Mouse (Mus musculus) kidney, postnatal 4 days (tissue): Measurements from ENCODE around the gene Glp1r.

Experiments used
- DNase-seq, 2 experiments: peaks; one replicate each; pipeline ENCODE4 v3.0.0; 2021; ENCODE audit warnings: mixed read lengths in 2 of 2

Gene Glp1r

DNA sequence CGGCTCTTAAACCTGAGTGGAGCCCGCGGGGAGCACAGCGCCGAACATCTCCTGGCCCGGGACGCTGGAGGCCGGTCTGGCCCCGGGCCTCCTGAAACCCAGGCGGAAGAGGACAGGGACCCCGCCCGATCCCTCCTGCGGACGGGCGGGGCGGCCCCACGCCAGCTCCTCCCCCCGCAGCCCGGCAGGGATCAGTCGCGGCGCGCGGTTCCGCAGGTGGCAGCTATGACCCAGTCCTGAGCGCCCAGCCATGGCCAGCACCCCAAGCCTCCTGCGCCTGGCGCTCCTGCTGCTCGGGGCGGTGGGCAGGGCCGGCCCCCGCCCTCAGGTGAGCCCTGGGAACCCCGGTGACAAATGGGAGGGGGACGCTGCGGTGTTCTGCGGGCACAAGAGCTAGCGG is at the start of gene Glp1r:
Gene Glp1r (plus strand): TSS at position 191 of the 400 bp plus-strand sequence.
- DNase-seq: peak; percentile 34 to 49

DNA sequence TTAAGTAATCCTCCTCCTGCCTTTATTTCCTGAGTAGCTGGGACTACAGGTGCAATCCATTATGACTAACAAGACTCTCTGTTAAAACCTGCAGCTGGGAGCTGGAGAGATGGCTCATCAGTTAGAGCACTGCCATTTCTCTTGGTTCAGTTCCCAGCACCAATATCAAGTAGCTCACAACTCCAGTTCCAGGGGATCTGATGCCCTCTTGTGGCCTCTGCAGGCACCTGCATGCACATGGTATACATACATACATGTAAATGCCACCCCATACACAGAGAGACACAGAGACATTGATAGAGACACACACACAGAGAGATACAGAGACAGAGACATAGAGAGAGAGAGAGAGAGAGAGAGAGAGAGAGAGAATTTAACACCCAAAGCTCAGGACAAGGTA is 49.3 kb upstream of the Glp1r start:
- no peak for DNase-seq

DNA sequence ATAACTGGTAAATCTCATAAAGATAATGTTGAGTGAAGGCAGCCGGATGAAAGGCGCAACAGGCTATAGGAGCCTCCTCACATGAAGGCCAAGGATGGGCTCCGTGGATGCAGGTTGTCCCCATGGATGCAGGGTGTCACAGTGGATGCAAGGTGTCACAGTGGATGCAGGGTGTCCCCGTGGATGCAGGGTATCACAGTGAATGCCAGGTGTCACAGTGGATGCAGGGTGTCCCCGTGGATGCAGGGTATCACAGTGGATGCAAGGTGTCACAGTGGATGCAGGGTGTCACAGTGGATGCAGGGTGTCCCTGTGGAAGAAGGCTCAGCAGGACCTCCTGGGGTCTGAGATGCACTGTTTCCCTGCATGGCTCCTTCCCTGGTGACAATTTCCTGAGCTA is 44.3 kb upstream of the Glp1r start:
- no peak for DNase-seq

DNA sequence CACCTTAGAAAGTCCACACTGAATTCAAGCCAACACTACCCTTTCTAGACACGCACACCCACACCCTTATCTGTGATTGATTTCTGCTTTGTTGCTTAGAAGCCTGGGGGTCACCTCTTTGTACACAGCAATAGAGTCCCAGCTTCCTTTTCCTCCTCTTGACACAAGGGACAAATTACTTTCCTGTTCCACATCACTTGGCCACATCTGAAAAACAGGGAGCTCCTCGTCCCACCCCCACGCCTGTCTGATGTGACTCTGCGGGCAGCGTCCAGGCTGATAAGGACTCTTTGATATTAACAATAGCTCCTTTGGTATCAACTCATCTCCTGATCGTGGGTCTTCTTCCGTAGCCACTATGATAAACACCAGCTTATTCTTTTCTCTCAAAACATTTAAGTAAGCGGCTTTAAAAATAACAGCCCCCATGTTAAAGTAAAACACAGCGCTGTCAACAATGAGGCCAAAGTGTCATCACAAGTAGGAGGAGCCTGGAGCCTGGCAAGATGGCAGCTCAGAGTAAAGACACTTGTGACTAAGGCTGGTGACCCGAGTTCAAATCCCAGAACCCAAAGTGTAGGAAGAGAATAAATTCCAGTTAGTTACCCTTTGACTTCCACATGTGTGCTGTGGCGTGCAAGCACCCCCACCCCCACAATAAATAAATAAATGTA is 42.9 kb upstream of the Glp1r start:
- peak; percentile 58 to 62 for DNase-seq

DNA sequence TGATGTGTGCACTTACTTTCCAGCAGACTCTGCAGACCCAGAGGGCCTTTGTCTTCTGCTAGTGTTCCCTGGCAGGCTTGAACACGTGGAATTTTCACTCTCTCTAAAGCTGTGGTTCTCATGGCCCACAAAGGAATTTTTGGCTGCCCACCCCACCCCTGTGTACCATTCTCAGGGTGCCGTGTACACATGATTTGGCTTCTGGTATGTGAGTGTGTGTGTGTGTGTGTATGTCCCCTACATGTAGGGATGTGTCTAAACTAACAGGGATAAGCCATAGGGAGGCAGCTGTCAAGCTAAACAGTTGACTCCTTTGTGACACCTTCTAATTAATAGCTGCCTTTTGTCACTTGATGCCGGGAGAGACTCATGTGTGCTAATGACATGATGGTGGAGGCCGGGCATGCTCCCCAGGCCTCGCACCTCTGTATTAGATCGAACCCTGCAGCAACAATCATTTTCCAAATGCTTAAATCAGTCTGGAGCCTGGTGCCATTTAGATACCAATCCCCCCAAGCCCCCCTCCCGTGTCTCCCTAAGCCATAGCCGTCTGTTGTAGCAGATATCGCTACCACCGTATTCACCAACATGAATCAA is 41.5 kb upstream of the Glp1r start:
- no peak for DNase-seq

DNA sequence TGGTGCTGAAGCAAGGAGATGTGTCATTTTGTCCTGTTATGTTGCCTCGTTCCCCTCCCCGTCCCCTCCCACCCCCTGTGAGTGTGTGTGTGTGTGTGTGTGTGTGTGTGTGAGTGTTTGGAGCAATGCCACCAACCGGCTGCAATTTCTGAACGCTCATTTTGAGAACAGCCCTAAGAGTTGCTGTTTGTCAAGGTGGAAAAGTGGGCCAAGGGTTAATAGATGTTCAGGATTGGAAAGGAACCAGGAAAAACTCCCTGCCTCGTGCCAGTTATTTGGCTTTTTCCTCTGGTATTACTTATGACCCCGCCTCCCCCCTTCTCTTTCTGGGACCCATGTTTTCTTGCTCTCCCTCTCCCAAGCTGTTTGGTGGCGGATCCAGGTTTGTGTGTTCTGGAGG is 41.0 kb upstream of the Glp1r start:
- DNase-seq: no peak

DNA sequence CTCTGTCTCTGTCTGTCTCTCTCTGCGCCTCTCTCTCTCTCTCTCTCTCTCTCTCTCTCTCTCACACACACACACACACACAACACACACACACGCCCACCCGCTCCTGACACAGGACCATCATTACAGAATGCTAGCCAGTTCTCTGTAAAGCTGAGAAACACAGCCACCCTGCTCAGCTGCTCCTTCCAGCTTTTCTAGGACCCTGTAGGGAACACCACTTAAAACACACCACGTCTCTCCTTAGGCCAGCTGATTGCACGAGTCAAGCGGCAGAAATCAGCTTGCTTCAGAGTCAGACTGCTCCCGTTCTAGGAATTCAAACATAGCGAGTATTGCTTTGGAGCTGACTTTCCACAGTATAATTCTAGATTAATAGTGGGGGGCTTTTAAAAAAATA is 35.3 kb upstream of the Glp1r start:
- no peak for DNase-seq

DNA sequence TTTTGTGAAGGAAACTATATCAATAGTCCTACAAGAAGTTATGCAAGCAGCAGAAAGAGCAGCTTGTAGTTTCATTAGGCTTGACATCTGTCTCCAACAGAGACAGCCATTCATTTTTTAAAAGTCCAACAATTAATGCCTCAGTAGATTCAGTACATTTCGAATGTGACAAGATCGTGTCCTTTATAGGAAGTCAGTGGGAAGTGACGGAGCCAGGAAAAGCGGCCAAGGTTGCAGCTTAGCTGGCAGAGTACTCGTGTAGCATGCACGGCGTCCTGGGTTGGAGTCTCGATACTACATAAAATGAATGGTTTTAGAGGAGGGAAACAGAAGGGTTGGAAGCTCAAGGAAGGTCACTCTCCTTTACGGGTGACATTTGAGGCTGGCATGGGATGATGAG is 34.7 kb upstream of the Glp1r start:
- peak; percentile 38 to 57 for DNase-seq

DNA sequence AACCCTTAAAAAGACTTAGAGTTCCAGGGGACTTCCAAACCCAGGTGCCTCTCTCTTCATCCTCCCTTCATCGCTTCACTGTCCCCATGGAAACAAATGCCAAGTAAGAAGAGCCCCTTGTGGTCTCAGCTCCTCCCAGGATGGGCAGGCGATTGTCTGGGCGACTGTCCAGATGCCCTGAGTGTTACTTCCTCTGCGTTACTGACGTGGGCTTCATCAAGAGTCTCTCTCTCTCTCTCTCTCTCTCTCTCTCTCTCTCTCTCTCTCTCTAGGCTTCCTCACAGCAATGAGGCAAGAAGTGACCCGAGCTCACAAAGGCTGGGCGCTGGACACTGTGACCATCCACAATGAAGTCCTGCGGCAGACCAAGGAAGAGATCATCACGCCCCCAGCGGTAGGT is 30.6 kb upstream of the Glp1r start:
- peak in 1 of 2 experiments; percentile 32 for DNase-seq

DNA sequence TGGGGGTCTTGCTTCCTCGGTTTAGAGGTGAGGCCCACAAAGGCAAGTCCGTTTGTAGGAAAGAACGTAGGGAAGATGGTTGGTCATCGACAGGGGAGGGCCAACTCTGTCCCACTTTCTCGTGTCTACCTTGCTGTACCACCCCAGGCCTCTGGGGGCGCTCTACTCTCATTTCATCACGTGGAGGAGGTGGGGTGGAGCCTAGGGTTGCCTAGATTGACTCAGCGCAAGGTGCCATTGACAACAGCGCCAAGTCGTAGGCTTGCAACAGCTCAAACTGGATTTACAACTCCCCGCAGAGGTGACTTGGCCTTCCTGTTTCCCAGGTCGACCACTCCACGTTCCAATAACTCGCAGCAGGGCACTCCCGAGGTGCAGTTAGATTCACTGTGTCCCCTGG is 27.3 kb upstream of the Glp1r start:
- no peak for DNase-seq

DNA sequence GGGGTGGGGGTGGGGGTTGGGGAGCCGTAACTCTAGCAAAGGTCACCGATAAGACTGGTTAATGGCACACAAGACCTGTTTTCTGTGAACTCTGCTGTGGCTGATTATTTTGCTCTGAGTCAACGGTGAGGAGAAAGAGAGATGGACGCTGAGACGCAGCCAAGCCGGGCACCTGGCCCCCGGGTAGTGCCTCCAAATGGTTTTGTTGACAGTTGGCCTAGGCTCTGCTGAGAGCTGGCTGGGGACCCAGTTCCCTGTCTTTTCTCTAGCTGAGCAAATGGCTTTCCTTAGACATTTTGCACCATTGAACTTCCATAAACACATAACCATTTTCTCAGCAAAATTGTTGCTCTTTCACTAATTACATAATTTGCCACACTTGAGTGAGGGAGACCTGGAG is 24.2 kb upstream of the Glp1r start:
- DNase-seq: no peak

DNA sequence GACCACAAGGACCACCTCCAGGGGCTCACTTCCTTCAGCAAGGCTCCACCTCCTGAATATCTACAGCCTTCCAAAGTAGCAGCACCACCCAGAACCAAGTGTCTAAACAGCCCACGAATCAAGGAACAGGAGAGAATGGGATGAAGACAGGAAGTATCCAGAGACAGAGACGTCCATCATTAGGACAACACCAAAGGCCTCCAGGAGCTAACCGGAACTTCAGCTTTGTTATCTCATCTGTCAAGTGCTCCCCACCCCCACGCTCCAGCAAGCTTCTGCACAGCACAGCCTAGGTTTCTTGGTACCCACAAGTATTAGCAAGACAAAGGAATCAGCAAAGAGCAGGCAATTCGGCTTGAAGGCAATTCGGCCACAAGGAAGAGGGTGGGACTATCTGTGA is 23.0 kb upstream of the Glp1r start:
- no peak for DNase-seq

DNA sequence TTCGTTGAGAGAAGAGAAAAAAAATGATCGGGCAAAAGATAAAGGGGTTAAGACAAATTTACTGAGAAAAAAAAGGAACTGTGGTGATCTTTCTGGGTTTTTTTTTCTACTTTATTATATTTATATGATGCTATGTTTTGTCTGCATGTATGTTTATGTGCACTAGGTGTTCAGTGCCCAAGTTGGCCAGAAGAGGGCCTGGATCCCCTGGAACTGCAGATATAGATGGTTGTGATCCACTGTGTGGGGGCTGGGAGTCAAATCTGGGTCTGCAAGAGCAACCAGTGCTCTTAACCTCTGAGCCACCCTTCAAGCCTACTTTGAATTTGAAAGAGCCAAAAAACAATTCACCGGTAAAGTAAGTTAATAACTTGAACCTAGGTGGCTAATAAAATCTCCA is 21.2 kb upstream of the Glp1r start:
- no peak for DNase-seq

DNA sequence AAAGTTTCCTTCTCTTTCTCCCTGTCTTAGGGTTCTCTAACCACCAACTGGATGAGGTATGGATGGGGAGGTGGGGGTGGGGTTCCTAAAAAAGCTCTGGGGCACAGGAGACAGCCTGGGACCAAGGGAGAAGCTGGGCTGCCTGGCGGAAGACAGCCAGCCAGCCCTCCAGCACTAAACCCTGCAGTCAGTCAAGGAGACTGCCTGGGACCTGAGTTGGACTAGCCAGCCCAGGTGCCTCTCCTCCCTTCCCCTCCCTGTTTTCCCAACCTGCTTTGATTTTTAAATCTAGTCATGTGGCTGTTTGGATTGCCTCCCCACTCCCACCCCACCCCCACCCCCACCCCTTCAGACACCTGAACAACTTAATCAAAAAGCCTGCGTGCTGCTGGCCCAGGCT is 20.6 kb upstream of the Glp1r start:
- DNase-seq: no peak

DNA sequence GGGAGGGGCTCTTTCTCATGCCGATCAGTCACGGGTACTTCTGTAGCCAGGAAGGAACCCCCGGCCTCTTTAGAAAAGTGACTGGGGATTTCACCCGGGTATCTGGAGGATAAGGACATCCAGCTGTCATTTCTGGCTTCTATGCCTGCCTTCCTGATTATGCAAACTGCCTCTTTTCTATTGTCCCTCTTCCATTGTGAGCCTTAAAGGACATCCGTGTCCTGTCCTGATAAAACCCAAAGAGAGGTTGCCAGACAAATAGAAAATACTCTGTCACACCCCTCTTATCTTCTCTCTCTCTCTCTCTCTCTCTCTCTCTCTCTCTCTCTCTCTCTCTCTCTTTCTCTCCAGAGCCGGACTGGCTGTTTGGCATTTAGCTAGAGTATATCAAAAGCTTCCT is 19.4 kb upstream of the Glp1r start:
- no peak for DNase-seq

DNA sequence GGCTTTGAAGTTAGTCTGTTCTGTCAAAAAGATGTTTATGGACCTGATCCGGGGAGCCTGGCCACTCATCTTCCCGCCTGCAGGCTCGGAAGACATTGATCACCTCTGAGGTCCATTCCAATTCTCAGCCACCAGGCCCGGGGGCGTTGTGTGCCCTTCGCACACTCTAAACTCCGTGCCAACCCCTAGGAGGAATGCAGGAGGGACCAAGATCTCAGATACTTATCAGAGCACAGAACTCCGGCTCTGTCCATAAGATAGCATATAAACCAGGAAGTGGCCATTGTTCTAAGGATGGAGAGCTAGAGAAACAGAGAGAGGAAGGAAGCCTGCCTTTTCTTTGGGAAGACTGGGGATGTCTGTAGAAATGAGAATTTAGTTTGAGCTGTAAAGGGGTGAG is 18.1 kb upstream of the Glp1r start:
- no peak for DNase-seq

DNA sequence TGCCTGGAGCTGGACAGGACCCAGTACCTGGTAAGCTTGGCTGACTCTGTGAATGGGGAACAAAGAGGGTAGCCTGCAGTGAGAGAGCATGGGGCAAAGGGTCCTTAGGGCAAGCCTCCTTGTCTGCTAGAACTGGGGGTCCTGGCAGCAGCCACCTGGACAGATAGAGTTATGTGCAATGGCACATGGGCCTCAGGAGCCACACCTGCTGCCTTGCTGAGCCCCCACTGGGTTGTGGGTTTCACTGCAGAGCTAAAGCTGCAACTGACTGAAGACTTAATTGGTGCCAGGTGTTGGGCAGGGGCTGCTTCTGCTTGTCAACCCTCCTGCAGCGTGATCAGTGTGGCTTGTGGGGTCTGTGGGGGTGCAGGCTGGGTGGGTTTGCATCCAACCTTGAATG is 9.5 kb upstream of the Glp1r start:
- no peak for DNase-seq

DNA sequence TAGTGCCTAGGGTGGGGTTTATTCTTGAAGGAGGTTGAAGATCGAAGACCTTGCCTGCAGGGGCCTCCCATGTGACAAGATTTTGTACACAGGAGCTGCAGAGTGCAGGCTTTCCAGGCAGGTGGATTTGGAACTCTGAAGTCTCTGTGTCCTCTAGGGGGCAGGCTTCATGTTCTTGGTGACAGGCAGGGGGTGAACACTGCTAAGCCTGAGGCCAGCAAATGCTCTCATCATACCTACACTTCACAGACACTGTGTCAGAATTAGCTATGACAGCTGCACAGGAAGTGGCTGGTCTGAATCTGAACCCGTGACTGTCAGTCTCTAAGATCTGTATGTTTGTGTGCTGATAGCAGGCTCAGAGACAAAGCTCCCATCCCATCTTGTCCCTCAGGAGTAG is 8.9 kb upstream of the Glp1r start:
- DNase-seq: peak in 1 of 2 experiments; percentile 31

DNA sequence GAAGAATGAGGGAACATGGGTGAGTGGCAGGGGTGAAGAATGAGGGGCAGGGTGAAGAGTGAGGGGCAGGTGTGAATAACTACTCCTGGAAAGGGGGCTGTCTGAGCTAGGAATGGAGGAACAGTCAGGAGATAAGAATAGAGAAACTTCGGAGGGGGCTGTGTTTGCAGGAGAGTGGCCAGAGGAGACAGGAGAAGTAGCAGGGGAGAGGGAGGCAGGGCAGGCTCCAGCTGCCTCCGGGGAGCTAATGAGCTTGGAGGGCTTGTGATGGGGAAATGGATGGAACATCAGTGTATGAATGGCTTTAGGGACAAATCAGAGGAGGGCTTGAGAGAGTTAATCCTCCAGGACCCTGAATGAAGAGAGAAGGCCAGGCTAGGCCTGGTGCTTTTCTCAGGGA is 4.5 kb upstream of the Glp1r start:
- DNase-seq: no peak

DNA sequence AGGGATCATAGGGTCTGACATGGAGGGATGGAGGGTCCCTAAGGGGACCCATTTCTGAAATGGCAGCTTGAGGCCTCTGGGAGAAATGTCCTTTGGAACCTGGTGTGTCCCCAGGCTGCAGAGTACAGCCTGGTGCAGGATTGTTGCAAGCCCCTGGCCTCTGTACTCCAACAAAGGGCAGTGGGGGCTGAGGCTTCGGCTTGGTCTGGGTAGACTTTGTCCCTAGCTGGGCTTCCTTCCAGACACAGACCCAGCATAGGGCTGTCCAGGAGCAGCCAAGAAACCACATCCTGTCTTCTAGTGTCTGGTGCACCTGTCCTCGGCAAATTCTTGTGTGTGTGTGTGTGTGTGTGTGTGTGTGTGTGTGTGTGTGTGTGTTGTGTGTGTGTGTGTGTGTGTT is 2.5 kb downstream of the Glp1r start:
- DNase-seq: peak in 1 of 2 experiments; percentile 26

DNA sequence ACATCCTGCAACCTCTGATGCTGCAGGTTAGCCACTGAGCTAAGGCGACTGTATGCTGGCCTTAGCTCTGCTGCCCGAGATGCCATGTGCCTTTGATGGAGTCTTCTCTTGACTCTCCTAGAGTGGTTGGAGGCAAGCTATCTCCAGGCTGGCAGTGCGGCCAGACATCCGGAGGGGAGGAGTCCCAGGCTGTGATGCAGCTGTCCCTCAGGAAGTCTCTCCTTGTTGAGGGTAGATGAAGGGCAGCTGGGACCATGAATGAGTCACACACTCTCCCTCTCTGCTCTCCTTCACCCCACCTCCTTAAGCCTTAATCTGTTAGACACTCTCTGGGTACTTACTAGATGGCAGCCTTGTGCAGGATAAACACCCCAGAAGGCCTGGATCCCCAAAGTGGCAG is 6.0 kb downstream of the Glp1r start:
- DNase-seq: no peak

DNA sequence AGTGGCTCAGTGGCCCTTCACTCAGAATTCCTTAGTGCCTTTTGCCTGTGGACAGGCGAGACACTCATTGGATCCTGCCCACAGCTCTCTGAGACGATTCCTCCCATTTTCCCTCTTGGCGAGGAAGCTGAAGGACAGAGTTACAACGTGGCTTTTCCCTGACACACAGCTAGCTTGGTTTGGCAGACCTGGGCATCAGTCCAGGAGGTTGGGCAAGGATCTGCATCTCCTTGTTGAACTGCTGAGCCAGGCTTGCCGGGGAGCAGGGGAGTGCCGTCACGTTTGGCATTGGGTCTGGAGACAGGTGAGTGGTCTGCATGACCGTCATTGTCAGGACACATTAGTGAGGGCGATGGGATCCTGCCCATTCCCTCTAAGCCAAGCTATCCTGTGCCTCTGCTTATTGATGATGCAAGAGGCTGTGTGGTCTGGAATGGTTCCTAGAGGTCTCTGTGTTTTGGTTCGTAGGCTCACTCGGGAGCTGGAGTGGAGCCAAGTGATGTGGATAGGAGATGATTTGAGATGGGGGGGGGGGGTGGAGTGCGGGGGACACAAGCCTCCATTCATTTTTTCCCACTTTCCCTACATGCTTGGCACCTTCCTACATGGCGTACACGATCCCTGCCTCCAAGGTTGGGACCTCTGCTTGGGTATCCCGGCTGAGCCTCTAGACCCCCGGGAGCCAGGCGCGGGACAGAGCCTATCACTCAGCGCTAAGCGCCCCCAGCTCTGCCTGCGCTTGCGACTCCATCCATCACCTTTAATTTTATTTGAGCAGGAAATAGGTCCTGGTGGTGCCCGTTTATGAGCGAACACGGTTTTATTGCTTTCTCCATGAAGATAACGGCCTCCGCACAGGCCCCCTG is 9.5 kb downstream of the Glp1r start:
- no peak for DNase-seq

DNA sequence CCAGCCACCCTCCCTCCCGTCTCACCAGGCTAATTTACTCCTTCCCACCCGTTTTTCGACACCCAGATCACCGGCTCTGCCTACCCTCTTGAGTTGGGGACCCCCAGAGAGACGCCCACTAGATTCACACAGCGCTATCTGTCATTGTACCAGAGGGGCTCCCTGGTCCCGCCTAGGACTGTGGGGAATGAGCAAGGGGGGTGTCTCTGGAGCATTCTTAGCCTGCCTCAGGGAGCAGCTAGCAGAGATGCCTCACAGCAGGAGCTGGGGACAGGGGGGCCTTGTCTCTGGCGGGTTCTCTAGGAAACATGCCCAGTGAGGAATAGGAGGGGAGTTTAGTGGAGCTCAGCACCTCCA is 10.1 kb downstream of the Glp1r start:
- no peak for DNase-seq

DNA sequence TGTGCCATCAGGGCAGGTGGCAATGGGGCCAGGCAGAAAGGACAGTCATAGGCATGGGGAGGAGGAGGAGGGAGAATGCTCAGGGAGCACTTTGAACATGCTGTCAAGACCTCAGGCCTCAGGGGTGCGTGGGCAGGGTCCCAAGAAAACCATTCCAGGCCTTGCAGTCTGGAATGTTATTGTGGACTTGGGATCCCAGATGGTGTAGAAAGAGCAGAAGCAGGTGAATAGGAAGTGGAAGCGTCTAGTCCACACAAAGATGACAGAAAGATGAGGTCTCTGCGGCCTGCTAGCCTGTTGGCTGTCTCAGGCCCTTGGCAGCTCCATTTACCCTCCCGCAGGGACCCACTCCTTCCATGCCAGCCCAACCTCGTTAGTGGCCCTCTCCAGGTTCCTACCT is 10.9 kb downstream of the Glp1r start:
- no peak for DNase-seq
